Mouse (Mus musculus): ENCODE measurements at regions not wholly inside any gene's neighbourhood (a gene's known extent, or its start where the extent isn't known, plus 50 kb on each side); places are given as distances from the start of the nearest gene placed in this dataset.

DNA sequence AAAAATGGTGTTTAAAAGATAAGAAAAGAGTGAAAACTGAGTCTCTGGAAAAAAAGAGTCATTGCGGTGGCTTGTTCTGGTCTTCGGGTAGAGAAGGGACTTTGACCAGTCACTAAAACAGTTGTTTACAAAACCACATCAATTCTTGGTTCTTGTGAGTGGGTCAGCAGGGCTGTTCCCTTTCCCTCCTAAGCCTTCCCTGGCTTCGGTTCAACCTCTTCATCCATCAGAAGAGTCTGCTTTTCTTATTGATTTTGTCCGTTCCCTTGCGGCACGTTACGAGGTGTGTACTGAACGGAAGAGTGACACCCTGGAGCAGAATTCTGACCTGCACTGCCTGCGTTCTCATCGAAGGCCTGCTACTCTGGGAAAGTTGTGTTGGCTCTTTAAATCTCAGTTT lies 229.1 kb upstream of the G2e3 start:
- in situ Hi-C loops (cut with MboI, MseI): no loop called here

DNA sequence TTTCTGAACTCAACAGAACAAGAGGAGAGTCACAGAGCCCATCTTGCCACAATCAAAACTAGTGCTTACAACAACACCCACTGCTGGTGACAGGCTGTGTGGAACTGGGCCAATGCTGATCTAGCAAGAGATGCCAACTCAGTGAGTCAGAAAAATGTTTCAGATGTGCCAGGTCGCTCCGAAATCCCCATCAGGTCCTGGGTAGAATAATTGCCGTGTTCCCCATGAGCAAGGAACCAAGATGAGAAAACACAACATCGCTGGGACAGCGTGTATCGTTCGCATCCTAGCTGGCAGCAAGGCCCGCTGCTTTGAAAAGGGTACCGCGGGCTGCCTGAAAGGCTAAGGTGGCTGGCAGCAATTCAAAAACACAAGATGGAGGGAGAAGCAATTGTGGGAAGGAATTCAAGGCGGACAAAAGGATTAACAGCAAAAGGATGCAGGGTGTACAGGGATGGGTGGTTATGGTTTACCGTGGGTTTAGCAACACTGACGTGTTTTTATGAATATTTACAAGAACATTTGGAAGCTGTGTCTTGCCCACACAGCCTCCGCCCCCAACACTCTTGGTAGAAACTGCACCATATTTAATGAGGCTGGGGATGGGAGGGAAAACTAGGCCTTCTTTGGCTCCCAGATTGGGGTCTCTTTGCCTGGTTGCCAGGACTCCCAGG lies 229.7 kb upstream of the G2e3 start:
- in situ Hi-C loops (cut with MboI, MseI): no loop called here

DNA sequence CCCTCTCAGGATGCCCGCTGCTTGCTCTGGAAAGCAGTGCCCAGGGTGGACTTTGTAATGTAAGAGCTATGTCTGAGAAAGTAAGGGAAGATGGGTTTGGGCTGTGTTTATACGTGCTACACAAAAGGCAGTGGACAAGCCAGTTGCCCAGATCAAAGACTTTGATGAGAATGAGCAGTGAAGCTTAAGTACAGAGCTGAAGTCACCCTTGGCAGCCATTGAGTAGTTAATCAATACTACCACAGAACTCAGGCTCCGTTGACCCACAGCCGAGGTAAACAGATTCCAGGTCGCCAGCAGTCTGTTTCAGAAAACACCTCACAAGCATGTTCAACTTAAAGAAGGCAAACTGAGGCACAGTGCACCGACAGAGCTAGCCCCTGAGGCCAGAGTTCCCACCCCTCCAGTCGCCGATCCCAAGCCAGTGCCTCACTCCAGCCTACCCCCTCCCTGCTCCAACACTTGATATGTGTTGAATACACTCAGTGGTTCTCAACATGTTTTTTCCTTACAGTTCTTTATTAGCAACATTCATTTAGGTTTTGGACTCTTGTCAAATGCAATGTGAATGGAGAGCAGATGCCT lies 230.3 kb upstream of the G2e3 start:
- in situ Hi-C loops (cut with MboI, MseI): no loop called here

GRCm38 (mm10) chr12:51111811-51112210 lies 236.1 kb upstream of the G2e3 start:
- in situ Hi-C loops (cut with MboI, MseI): no loop called here

DNA sequence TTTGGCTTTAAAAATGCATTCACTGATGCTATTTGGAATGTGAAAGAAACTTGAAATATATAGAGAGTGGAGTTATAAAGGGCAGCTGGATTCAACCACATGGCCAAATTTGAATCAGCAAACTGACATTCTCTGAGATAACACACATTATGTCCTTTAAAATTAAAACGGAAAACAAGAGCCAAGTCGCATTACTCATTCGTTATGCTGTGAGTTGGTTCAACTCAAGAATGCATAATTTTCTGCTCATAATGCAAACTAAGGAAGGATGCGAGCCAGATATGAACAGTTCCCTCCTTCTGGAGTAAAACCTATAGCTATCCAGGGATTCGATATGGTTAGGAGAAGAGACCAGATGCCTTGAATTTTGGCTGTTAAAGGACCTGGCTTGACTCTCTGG lies 239.8 kb upstream of the G2e3 start:
- in situ Hi-C loops (cut with MboI, MseI): no loop called here

- in situ Hi-C loops (cut with MboI, MseI): no loop called here
Observed at GRCm38 (mm10) chr12:51103541-51104042, 244.3 kb upstream of the G2e3 start.

- in situ Hi-C loops (cut with MboI, MseI): no loop called here
Observed at GRCm38 (mm10) chr12:51101636-51102035, 246.2 kb upstream of the G2e3 start.

GRCm38 (mm10) chr12:51100868-51101267 lies 247.0 kb upstream of the G2e3 start:
- in situ Hi-C loops (cut with MboI, MseI): no loop called here

DNA sequence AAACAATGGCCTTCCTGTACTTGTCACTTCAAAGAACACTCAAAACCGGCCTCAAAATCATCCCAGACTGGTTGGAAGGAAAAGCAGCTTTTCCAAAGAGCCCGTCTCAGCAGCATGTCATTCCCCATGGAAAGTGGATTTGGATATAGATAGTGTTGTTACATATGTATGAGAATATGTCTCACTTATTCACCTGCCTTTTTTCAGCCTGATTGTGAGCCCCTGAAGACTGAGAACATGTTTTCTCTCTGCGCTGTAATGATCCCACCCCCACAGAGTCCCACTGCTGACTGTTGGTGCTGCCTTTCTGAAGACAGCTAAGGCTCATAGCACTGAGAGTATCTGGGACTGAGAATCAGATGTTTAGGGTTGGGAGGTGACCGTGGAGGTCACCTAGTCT lies 251.9 kb upstream of the G2e3 start:
- in situ Hi-C loops (cut with MboI, MseI): no loop called here

DNA sequence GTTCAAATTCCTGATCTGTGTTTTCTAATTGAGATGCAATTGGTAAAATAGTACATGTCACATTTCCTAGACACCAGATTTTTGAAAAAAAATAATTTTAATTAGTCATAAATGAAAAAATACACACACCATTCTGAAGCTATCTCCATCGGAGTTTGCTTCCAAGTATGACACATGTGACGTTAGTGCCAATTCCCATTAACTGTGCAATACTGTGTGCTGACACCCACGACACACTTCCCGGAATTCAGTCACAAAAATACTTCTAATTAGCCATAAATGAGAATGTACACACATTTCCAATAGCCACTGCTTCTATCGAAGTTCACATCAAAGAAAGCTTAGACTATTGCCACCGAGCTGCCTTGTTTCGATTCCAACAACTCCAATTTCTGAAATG lies 258.5 kb upstream of the G2e3 start:
- in situ Hi-C loops (cut with MboI, MseI): no loop called here

DNA sequence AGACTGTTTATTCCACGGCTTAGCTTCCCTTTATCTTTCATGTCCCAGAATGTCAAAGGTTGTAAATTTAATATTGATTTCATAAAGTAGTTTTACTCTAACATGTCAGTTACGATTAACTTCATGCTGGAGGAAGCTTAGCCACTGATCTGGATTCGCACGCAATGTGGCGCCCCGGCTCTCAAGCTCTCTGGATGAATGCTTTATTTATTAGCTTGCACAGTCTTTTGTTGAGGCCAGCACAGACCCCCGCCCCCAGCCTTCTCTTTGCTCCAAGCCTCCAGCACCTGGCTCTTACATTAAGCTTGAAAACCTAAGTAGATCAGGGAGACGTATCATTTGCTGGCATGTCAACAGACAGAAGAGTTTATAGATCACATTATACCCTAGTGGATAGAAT lies 266.1 kb upstream of the G2e3 start:
- in situ Hi-C loops (cut with MboI, MseI): no loop called here

DNA sequence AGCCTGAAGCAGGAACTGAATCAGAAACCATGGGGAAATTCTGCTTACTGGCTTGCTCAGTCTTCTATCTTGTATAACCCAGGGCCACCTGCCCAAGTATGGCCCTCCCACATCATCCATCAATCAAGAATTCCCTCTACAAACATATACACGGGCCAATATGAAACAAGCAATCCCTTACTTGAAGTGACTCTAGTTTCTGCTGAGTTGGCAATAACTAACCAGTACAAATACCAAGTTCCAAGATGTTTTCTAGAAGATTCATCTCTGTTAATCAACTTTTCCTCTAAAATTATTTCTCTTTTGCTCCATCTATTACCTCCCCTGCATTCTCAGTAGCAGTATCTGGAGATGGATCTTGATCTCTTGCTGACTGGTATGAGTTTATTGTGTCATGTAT lies 274.4 kb upstream of the G2e3 start:
- in situ Hi-C loops (cut with MboI, MseI): no loop called here

DNA sequence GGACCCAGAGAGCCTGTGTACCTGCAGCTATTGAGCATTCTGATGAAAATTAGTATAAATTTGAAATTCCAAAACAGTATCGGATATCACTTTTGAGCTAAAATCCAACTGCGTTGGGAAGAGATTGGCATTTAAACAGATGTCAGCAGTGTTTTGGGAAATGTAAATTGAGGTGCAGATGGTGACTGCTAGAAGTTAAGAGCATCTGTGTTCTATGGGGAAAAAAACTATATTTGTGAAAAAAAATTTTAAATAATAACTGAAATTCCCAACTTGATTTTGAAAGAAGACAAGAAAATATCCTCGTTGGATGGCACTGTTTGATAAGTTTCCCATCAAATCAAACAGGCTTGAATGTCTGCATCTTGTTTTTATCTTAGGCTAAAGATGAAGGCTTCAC lies 286.9 kb upstream of the G2e3 start:
- in situ Hi-C loops (cut with MboI, MseI): no loop called here

DNA sequence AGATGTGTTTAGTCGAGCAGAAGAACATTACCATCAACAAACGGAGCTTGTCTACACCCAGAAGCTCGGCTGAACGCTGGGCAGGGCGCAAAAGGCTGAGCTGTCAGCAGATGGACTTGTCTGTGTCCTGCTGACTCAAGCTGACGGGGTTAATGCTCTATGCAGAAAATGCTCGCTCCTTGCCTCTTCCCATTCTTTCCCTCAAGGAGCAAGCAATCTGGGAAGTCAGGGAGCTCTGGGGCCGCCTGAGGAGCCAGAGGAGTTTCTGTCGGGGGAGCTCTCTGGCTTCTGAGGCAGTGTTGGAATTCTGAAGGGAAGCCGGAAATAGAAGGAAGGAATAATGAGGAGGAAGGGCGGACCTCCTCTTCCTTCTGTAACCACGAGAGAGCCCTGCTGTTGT lies 289.3 kb upstream of the G2e3 start:
- in situ Hi-C loops (cut with MboI, MseI): no loop called here

DNA sequence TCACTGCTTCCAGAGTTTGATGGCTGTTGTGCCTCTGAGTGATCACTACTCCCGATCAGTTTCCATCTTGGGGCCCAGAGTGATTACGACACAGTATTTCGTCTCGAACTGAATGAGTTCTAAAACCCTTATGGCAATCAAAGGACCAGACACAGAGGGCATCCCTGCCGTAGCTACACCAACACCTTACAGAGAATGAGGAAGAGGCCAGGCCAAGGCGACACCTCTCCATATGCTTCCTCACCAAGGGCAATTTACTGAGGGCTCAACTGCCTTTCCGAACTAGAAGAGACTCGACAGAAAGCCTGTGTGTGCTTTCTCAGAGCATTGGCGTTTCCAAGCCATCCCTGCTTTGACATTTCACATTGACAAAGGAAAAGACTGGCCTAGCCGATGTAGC lies 289.8 kb upstream of the G2e3 start:
- in situ Hi-C loops (cut with MboI, MseI): no loop called here

GRCm38 (mm10) chr12:51047116-51047515 lies 300.7 kb upstream of the G2e3 start:
- in situ Hi-C loops (cut with MboI, MseI): no loop called here

- in situ Hi-C loops (cut with MboI, MseI): no loop called here
Observed at GRCm38 (mm10) chr12:51045437-51045836, 302.4 kb upstream of the G2e3 start.

GRCm38 (mm10) chr12:51045020-51045419 lies 302.8 kb upstream of the G2e3 start:
- in situ Hi-C loops (cut with MboI, MseI): no loop called here

- in situ Hi-C loops (cut with MboI, MseI): no loop called here
Observed at GRCm38 (mm10) chr12:51032193-51032592, 315.7 kb upstream of the G2e3 start.

DNA sequence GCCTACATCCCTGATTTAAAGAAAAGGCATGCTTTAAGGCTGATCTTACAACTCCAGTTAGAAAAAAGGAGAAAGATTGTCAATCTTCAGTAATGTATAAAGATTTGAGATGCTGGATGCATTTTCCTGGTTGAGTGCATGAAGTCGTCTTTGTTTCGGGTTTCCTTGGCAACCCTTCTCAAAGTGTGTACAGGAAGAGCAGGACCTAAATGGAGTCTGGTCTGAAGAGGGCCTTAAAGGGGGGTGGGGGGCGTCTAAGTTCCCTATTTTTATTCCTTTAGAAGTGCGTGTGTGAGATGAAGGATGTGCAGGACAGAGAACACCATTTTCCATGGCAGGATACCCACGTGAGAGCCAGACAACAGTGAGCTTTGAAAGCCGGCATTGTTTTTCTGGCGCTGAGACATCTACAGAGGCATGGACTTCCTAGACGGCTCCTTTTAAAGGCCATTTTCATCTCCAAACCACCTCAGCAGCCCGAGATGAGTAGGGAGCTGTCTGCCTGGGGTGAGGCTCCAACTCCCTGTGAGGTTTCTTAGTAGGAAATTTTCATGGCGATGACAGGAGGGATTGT lies 319.2 kb upstream of the G2e3 start:
- in situ Hi-C loops (cut with MboI, MseI): no loop called here

GRCm38 (mm10) chr12:51026046-51026445 lies 321.8 kb upstream of the G2e3 start:
- in situ Hi-C loops (cut with MboI, MseI): no loop called here

GRCm38 (mm10) chr12:51025531-51025930 lies 322.3 kb upstream of the G2e3 start:
- in situ Hi-C loops (cut with MboI, MseI): no loop called here

- in situ Hi-C loops (cut with MboI, MseI): no loop called here
Observed at GRCm38 (mm10) chr12:51024057-51024743, 323.7 kb upstream of the G2e3 start.

All from T-helper 2 cell (primary cell).